Mouse (Mus musculus): ENCODE measurements around the gene Lrba.

DNA sequence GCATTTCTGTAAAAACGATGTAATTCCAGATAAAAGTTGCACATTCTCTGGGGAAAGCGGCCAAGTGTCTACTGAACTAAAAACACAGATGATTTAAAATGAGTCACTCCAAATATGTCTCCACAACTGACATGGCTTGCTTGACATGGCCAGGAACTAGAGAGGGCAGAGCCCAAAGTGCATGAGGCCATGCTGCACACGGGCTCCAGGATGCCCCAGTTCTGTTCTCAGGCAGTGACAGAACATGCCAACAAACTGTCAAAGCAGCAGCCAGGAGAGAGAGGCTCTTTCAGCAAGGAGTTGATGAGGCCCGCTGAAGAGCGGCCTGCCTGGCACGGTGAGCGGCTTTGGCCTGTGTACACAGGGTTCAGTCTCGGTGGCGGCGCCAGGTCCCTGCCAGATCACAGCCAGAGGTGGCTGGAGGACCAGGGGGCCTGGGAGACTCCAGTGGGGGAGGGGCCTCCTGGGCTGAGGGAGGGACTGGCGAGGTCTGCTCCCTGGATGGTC, 562.4 kb downstream of the Lrba start:
- TF ChIP-seq CTCF (IDR thresholded peaks at IDR 0.05): no peak
- no peak for TF ChIP-seq EP300 (IDR thresholded peaks at IDR 0.05)
